Mouse (Mus musculus): ENCODE results near the gene A1cf. TPM values are rescaled to one million over a fixed set of nuclear protein-coding genes. Genes with fewer than 3 reads are reported as not detected.

Gene A1cf
- polyA plus RNA-seq, 1 experiment from 2014 or later: 11.1 TPM

GRCm38 (mm10) chr19:31963147-31963546 is 94.6 kb downstream of the A1cf start:
- WGBS: 45% methylated on average over 3 of the region's 3 CpGs
- Histone ChIP-seq H3K27me3 (replicated peaks; ENCODE audit: control insufficient read depth, insufficient read depth, low read length) (no peaks in the 10 kb centered on the region), H3K9me3 (ENCODE audit: control insufficient read depth, low read length) (no peaks in the 10 kb centered on the region), H3K4me2 (ENCODE audit: low read depth, low read length) (no peak overlapping the region), H3K4me3 (ENCODE audit: low read length) (no peak overlapping the region), H3K4me1 (ENCODE audit: control insufficient read depth, insufficient read depth, low read length) (no peaks in the 10 kb centered on the region), H3K27ac (ENCODE audit: low read length) (no peak overlapping the region), H3K36me3 (ENCODE audit: control insufficient read depth, insufficient read depth, low read length) (no peaks in the 10 kb centered on the region), H3K9ac (ENCODE audit: low read depth, low read length) (no peak overlapping the region)
- ATAC-seq: no peak

DNA sequence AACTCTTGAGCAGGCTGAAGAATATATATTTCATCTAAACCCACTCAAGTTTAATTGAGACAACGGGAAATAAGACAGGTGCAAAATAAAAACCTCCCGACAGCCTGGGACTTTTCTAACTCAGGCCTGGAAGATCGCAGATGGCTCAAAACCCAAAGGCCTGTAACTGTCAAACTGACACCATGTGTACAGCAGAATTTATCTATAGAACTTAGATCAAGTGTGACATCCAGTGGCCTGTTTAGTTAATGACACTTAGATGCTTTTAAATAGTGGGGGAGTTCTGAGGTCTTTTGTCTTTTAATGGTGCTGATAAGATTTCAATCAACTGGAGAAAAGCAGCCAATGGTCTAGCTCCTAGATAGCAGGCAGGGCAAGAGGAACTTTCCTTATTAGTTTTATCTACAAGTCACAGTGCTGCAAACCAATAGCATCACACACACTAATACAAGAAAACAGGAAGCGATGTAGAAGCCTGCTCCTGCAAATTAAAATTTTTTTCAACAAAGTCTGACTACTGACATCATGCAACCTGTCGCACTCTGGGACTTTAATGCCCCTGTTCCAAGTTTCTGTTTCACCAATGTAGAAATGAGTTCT is 99.5 kb downstream of the A1cf start:
- H3K36me3 ChIP-seq (ENCODE audit: control insufficient read depth, insufficient read depth, low read length): no peaks in the 10 kb centered on the region
- H3K4me1 ChIP-seq (ENCODE audit: control insufficient read depth, insufficient read depth, low read length): no peaks in the 10 kb centered on the region
- 58% methylated on average over 5 of the region's 5 CpGs for WGBS
- no peak for ATAC-seq
- H3K4me3 ChIP-seq (ENCODE audit: low read length): no peak overlapping the region
- H3K9ac ChIP-seq (ENCODE audit: low read depth, low read length): no peak overlapping the region
- no peak overlapping the region for H3K27ac ChIP-seq (ENCODE audit: low read length)
- H3K4me2 ChIP-seq (ENCODE audit: low read depth, low read length): no peak overlapping the region
- no peaks in the 10 kb centered on the region for H3K27me3 ChIP-seq (replicated peaks; ENCODE audit: control insufficient read depth, insufficient read depth, low read length)
- no peaks in the 10 kb centered on the region for H3K9me3 ChIP-seq (ENCODE audit: control insufficient read depth, low read length)

DNA sequence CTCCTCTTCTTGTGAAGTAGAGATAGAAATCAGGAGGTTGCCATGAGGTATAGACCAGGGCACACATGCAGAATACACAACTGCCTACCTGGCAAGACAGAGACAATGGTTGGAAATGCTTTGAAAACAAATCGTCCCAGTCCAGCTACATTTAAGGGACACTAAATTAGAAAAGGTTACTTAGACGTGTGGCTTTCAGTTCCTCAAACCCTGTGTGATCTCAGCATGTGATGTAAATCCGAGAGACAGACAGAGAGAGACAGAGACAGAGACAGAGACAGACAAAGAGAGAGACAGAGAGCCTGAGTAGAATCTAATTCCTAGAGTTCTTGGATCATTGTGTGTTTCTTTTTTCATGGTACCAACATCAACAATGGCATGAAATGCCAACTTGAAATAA is 102.8 kb downstream of the A1cf start:
- H3K36me3 ChIP-seq (ENCODE audit: control insufficient read depth, insufficient read depth, low read length): no peaks in the 10 kb centered on the region
- H3K9ac ChIP-seq (ENCODE audit: low read depth, low read length): no peak overlapping the region
- H3K4me2 ChIP-seq (ENCODE audit: low read depth, low read length): no peak overlapping the region
- no peaks in the 10 kb centered on the region for H3K9me3 ChIP-seq (ENCODE audit: control insufficient read depth, low read length)
- ATAC-seq: no peak
- H3K4me1 ChIP-seq (ENCODE audit: control insufficient read depth, insufficient read depth, low read length): no peaks in the 10 kb centered on the region
- H3K27ac ChIP-seq (ENCODE audit: low read length): no peak overlapping the region
- H3K27me3 ChIP-seq (replicated peaks; ENCODE audit: control insufficient read depth, insufficient read depth, low read length): no peaks in the 10 kb centered on the region
- WGBS: 61% methylated on average over 3 of the region's 3 CpGs
- no peak overlapping the region for H3K4me3 ChIP-seq (ENCODE audit: low read length)

- Histone ChIP-seq H3K9me3 (ENCODE audit: control insufficient read depth, low read length) (no peaks in the 10 kb centered on the region), H3K4me2 (ENCODE audit: low read depth, low read length) (no peak overlapping the region), H3K27me3 (replicated peaks; ENCODE audit: control insufficient read depth, insufficient read depth, low read length) (no peaks in the 10 kb centered on the region), H3K4me3 (ENCODE audit: low read length) (no peak overlapping the region), H3K36me3 (ENCODE audit: control insufficient read depth, insufficient read depth, low read length) (no peaks in the 10 kb centered on the region), H3K4me1 (ENCODE audit: control insufficient read depth, insufficient read depth, low read length) (no peaks in the 10 kb centered on the region), H3K27ac (ENCODE audit: low read length) (no peak overlapping the region), H3K9ac (ENCODE audit: low read depth, low read length) (no peak overlapping the region)
- WGBS: 10% methylated on average over 6 of the region's 6 CpGs
- ATAC-seq: peak; percentile 69
Observed at GRCm38 (mm10) chr19:31971998-31972397, 103.4 kb downstream of the A1cf start.

DNA sequence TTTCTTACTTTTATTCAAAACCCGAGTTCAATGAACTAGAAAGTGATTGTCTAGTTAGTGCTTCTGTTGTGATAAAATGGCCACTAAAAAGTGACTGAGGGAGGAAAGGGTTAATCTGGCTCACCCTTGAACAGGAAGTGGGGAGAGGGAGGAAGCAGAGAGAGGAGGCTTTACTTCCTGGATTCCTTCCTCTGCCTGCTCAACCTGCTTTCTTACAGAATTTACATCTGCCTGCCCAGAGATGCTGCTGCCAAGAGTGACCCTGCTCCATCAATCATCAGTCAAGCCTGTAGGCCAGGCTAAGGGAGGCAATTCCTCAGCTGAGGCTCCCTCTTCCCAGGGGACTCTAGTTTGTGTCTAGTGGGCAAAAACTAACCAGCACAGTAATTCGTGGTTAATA is 107.3 kb downstream of the A1cf start:
- WGBS: 71% methylated on average over 2 of the region's 2 CpGs
- no peak for ATAC-seq

GRCm38 (mm10) chr19:31991057-31991456 is 122.5 kb downstream of the A1cf start:
- Histone ChIP-seq H3K27ac (ENCODE audit: low read length) (no peak overlapping the region), H3K36me3 (ENCODE audit: control insufficient read depth, insufficient read depth, low read length) (no peaks in the 10 kb centered on the region), H3K4me3 (ENCODE audit: low read length) (no peak overlapping the region), H3K4me1 (ENCODE audit: control insufficient read depth, insufficient read depth, low read length) (no peaks in the 10 kb centered on the region), H3K4me2 (ENCODE audit: low read depth, low read length) (no peak overlapping the region), H3K27me3 (replicated peaks; ENCODE audit: control insufficient read depth, insufficient read depth, low read length) (no peaks in the 10 kb centered on the region), H3K9ac (ENCODE audit: low read depth, low read length) (no peak overlapping the region), H3K9me3 (ENCODE audit: control insufficient read depth, low read length) (no peaks in the 10 kb centered on the region)
- no peak for ATAC-seq
- WGBS: 90% methylated on average over 6 of the region's 6 CpGs

More for the DNA sequence above, 107.3 kb downstream of the A1cf start:
- Histone ChIP-seq H3K9me3 (ENCODE audit: control insufficient read depth, low read length) (no peaks in the 10 kb centered on the region), H3K9ac (ENCODE audit: low read depth, low read length) (no peak overlapping the region), H3K4me2 (ENCODE audit: low read depth, low read length) (no peak overlapping the region), H3K27ac (ENCODE audit: low read length) (no peak overlapping the region), H3K4me1 (ENCODE audit: control insufficient read depth, insufficient read depth, low read length) (no peaks in the 10 kb centered on the region), H3K4me3 (ENCODE audit: low read length) (no peak overlapping the region), H3K27me3 (replicated peaks; ENCODE audit: control insufficient read depth, insufficient read depth, low read length) (no peaks in the 10 kb centered on the region), H3K36me3 (ENCODE audit: control insufficient read depth, insufficient read depth, low read length) (no peaks in the 10 kb centered on the region)

GRCm38 (mm10) chr19:31996916-31997315 is 128.4 kb downstream of the A1cf start:
- no peak overlapping the region for H3K4me2 ChIP-seq (ENCODE audit: low read depth, low read length)
- H3K9ac ChIP-seq (ENCODE audit: low read depth, low read length): no peak overlapping the region
- no peak overlapping the region for H3K4me3 ChIP-seq (ENCODE audit: low read length)
- no peak overlapping the region for H3K27ac ChIP-seq (ENCODE audit: low read length)
- ATAC-seq: no peak
- no peaks in the 10 kb centered on the region for H3K36me3 ChIP-seq (ENCODE audit: control insufficient read depth, insufficient read depth, low read length)
- 97% methylated on average over 3 of the region's 3 CpGs for WGBS
- H3K4me1 ChIP-seq (ENCODE audit: control insufficient read depth, insufficient read depth, low read length): no peaks in the 10 kb centered on the region
- H3K9me3 ChIP-seq (ENCODE audit: control insufficient read depth, low read length): no peaks in the 10 kb centered on the region
- no peaks in the 10 kb centered on the region for H3K27me3 ChIP-seq (replicated peaks; ENCODE audit: control insufficient read depth, insufficient read depth, low read length)

Other genes with a start within 250 kb of the A1cf start
- gene Prkg1, start 103.7 kb upstream of the A1cf start, polyA plus RNA-seq (2015; fragmentation: Nextera tagmentation; extraction: Ambion mirVana): 6.3 and 6.6 TPM in 2 replicates
- gene Asah2, start 239.4 kb downstream of the A1cf start, polyA plus RNA-seq (2015; fragmentation: Nextera tagmentation; extraction: Ambion mirVana): 4.4 and 6.4 TPM in 2 replicates

Measured in intestine, embryonic 16.5 days (tissue).